Mouse (Mus musculus) kidney, postnatal 10 days (tissue): ENCODE data around the gene Atp13a3.

Experiments used
- DNase-seq: peaks from one replicate; pipeline ENCODE4 v3.0.0; 2021; ENCODE audit warnings: mixed read lengths

Gene Atp13a3

DNA sequence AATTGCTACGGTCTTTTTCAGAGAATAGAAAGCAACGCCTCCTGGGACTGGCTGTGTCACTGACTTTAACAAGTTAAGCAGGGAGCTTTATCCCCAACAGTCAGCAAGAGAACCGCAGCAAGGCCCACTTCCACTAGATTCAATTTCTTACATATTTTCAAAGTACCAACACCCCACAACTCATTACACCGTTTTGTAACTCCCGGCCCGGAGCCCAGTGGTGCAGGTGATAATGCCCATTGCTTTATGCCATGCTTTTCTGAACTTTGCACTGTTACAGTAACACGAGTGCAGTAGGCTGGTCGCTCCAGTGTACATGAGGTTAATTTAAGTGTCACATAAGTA is 95.6 kb downstream of the Atp13a3 start:
- no peak for DNase-seq

DNA sequence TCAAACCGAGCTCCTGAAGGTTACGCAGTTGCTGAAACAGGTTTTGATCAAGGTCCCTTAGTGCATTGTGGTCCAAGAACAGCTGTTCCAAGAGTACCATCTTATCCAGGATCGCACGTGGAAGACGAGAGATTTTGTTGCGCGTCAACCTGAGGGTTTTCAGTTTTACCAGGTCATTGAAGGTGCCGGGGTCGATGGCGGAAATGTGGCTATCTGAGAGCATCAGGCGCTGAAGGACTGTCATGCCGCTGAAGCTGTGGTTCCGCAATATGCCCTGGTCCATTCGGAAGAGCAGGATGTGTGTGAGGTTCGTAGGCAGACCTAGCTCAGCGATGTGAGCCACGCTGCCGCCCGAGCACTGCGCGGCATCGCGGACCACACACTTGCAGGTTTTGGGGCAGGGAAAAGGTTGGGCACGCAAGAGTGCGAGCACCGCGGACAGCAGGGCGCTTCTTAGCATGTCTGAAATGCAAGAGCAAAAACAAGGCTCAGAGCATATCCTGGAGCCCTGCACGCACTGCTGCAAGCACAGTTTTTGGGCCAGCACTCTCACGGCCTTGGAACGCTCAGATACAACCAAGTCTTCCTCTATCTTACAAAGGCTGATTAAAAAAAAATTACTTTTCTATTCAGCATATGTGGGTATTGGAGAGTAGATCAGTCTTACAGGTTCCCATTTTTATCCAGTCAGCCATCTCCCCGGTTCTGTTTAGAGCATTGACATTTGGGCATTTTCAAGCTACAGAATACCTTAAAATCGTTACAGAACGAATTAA is 96.2 kb downstream of the Atp13a3 start:
- no peak for DNase-seq

DNA sequence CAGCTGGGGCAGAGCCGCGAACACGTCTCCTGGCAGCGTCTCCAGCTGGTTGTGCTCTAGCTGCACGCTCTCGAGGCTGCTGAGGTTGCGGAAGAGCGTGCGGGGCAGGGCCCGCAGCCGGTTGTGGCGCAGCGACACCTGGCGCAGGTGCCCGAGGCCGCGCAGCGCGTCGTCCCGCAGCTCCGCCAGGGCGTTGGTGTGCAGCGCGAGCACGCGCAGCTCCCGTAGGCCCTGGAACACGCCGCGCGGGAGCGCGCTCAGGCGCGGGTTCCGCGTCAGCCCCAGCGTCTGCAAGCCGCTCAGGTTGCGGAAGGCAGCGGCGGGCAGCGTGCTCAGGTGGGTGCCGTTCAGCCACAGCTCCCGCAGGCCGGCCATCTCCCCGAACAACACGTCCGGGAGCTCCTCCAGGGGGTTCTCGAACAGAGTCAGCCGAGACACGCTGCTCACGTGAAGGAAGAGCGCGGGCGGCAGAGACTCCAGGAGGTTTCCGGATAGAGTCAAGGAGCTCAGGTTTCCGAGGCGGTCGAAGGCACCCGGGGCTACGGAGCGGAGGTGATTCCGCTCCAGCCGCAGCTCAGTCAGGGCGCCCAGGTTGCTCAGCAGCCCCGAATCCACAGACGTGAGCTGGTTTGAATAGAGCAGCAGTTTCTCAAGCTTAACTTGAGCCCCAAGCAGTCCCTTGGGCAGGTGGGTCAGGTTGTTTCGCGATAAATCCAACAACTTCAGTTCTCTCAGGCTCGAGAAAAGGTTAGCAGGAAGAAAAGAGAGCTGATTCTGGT is 97.0 kb downstream of the Atp13a3 start:
- peak; percentile 41 for DNase-seq

DNA sequence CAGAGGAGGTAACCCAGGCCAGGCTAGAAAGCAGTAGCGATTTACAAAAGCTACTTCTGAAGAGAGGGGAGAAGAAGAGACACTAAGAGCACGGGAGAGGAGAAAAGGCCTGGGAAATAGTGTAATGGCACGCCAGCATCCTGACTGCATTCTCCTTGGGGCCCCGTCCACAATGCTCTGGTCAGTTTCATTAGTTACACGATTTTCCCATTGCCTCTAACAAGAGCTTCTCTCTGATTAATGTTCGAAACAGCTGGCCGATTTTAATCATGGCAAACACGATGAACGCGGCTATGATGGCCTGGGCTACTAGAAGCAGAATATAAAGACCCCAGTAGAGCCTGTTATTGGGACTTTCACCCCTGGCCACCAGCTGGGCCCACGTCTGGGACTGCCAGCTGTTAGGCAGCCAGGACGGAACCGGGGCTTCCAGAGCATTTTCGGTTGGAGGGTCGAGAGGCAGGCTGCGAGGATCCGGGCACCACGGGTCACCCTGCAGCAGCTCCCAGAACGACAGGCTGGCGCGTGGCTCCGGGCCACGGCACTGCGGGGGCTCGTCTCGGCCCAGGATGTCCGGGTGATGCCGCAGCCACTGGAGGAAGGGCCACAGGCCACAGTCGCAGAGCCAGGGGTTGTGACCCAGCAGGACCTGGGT is 97.7 kb downstream of the Atp13a3 start:
- DNase-seq = peak; percentile 15

- no peak for DNase-seq
These were observed 98.5 kb downstream of the Atp13a3 start for GRCm38 (mm10) chr16:30307306-30307705.

DNA sequence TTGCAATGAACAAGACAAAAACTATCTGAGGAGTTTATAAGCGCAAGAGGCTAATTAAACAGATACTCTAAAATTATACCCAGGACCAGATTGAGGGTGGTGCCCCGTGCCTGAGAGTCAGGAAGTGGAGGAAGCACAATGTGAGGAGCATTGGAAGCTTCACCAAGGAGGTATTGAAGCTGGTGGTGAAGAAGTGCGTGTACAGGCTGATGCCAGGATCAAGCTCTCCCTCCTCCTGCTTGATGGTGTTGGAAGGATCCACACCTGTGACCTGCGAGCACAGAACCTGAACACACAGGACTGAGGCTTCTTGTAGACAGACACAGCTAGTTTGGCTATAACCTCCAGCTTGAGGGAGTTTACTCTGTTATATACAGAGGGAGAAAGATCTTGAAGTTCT is 99.7 kb downstream of the Atp13a3 start:
- DNase-seq = no peak

DNA sequence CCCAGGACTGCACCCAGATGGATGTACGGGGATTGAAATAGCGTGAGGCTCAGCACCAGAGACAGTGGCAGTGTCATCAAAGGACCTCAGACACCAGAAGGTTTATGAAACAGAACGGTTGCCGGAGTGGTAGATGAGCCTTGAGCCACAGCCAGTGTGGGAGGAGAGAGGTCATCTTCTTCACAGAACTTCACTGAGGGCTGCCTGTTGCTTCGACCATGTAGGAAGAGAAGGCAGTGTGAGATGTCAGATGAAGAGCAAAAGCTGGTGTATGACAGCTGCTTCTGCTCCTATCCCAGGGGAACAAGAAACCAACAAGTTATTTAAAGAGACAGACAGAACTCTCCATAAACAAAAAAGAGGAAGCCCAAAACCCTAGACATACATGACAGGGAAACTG is 101.5 kb downstream of the Atp13a3 start:
- DNase-seq = no peak

DNA sequence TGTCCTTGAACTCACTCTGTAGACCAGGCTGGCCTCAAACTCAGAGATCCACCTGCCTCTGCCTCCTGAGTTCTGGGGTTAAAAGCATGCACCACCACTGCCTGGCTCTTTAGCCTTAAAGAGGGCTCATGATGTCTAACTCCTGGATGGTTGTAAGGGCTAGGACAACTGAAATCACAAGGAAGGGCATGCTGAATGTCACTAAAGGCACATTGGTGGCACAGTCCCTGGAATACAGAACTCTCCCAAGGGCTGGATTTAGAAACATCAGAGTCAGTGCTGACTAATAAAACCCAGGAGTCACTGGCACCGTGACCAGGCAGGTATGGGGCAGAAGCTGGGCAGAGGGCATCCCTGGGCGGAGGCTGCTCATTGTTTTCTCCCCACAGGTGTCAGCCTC is 102.4 kb downstream of the Atp13a3 start:
- DNase-seq = no peak

- no peak for DNase-seq
These were observed 103.1 kb downstream of the Atp13a3 start for GRCm38 (mm10) chr16:30302686-30303085.

- DNase-seq = no peak
These were observed 106.0 kb downstream of the Atp13a3 start for GRCm38 (mm10) chr16:30299711-30300277.

- no peak for DNase-seq
These were observed 108.3 kb downstream of the Atp13a3 start for GRCm38 (mm10) chr16:30297450-30297849.

DNA sequence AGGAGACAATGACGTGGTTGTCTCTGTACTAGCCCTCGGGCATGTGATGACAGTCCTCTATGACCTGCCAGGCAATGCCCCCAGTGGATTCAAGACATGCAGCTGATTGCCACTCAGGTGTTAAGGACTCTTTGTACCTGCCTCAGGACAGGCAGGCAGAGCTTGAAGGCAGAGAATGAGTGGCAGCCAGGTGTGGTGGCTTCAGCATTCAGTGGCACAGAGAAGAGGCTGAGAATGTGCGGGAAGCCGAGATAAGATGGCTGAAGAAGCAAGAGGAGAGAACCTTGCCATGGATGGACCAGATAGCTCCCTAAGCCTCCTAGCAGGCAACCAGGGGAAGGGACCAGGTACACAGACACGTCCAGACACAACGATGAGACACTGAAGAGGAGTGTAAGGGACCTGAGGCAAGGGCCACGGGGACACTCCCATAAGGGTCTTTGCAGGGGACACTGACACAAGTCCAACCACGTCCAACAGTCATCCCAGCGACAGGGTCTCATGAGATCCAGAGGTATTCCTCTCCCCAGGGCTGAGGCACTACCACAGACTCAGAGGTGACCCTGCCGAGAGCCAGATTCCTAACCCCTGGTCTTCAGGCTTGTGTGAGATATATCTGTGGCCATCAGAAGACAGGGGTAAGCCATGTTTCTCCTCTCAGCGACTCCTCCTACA is 109.0 kb downstream of the Atp13a3 start:
- no peak for DNase-seq

- DNase-seq = no peak
These were observed 110.7 kb downstream of the Atp13a3 start for GRCm38 (mm10) chr16:30295106-30295505.

- no peak for DNase-seq
These were observed 115.3 kb downstream of the Atp13a3 start for GRCm38 (mm10) chr16:30290436-30290835.

DNA sequence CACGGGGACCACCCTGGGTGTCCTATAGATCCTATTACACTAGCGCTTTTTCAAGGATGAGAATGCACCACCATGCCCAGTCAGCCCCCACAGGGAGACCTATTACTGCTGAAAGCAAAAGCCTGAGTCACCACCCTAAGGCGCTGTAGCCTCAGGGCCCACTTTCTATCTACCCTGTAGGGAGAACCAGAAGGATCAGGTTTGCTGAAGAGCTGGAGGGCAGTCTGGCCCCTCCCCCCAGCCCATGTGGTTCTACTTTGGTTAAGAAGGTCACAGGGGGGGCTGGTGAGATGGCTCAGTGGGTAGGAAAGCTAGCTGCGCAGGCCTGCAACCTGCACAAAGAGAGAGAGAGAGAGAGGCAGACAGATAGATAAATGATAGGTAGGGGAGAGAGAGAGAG is 120.1 kb downstream of the Atp13a3 start:
- DNase-seq = no peak

DNA sequence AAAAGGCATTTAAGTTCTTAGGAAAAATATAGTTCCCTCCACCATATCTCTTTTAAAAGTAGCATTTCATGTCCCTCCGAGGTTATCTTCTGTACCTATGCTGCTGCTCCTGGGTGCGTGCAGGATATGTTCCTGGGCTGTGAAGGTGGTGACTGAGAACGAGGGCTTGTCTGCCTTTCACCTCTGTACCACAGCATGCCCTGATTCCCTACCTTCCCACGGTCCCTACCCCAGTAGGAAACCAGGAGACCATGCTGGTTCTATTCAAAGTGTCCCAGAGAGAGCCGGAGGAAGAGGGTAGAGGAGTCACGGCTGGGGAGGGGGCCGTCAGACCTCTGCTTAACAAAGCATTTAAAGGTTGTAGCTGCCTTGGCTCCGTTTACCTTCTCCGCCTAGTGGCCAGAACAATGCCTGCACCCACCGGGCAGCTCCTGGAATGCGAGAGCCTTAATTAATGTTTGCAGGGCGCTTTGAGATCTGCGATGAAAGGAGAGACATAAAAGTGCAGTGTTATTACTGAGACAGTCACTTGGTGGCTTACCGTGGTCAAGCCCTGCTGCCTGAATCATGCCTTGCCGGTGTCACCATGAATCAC is 121.9 kb downstream of the Atp13a3 start:
- DNase-seq = peak; percentile 64

- DNase-seq = peak; percentile 29
These were observed 122.8 kb downstream of the Atp13a3 start, which contains the start of gene Lrrc15 for GRCm38 (mm10) chr16:30282844-30283495. Gene Lrrc15 (minus strand): TSS chr16:30283256.

- DNase-seq = no peak
These were observed 125.0 kb downstream of the Atp13a3 start for GRCm38 (mm10) chr16:30280676-30281297.

GRCm38 (mm10) chr16:30278406-30278805 is 127.4 kb downstream of the Atp13a3 start:
- DNase-seq = no peak

GRCm38 (mm10) chr16:30275558-30276340 is 130.0 kb downstream of the Atp13a3 start:
- DNase-seq = no peak

DNA sequence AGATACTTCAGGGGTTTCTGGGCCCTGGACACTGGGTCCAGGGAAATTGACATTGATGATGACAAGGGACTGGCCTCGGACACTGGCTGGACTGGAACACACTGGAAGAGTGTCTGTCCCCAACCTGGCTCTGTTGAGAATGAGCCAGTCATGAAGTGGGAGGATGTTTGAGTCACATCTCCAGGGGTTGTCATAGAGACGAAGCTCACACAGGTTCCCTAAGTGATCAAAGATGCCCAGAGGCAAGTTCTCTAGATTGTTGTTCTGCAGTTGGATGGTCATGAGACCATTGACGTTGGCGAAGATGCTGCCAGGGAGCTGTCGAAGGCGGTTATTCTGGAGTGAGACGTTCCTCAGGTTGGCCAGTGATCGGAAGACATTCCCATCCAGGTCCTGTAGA is 132.7 kb downstream of the Atp13a3 start:
- DNase-seq = no peak
